ENCODE assay signal across 18 mouse cellular contexts in genomic region chr15:40124211-40124953, GRCm38 (mm10). TPM values are rescaled to one million over a fixed set of nuclear protein-coding genes. Genes with fewer than 3 reads are reported as not detected.
A peak's percentile ranks its signal among the peaks of the same experiment; 100 is the strongest.
DNase-seq lines count a peak whose midpoint lies in the region; ATAC-seq and TF ChIP-seq lines count a peak whose summit lies in the region.
"Had no signal": no experiment of that assay in that cellular context is flagged by ENCODE, and none has a peak within 500 bp of the region (broad histone marks: within the 10 kb centered on the region; RNA-seq: fewer than 3 reads in every experiment).

No protein-coding gene starts in this region.

- peak; percentile 24 to 44 for DNase-seq in heart, adult 2 months
- no peak for DNase-seq in heart, embryonic 10.5 days (ENCODE audit: low spot score)
- peak; percentile 23 for DNase-seq in brain, adult 2 months (ENCODE audit: low read depth, low spot score)
- DNase-seq in gastrocnemius, postnatal 14 days: peak; percentile 17
- DNase-seq in left cerebral cortex, postnatal 14 days (ENCODE audit: low spot score in 2 of 2): no peak
- DNase-seq: adrenal gland, postnatal 36 days; cerebellum, adult 2 months; kidney, postnatal 36 days had no signal

- WGBS in heart, adult 2 months: 47% methylated on average over 9 of the region's 9 CpGs
- WGBS in heart, embryonic 10.5 days: 66% methylated on average over 9 of the region's 9 CpGs
- 66% methylated on average over 9 of the region's 9 CpGs for WGBS in hindbrain, embryonic 13.5 days

- no peaks in the 10 kb centered on the region for H3K9me3 ChIP-seq in heart, embryonic 10.5 days
- H3K9me3 ChIP-seq in hindbrain, embryonic 13.5 days: no peaks in the 10 kb centered on the region
- H3K9me3 ChIP-seq: midbrain, embryonic 12.5 days had no signal

- peak; percentile 39; the same call in 1 of the 2 replicates for TF ChIP-seq EP300 in heart, adult 2 months (IDR thresholded peaks at IDR 0.05; ENCODE audit: insufficient read depth, low read depth, low read length)

- no peak overlapping the region for H3K27ac ChIP-seq in heart, adult 2 months
- no peak overlapping the region for H3K27ac ChIP-seq in heart, embryonic 10.5 days
- H3K27ac ChIP-seq in hindbrain, embryonic 13.5 days: 0 out of 2 replicates have a peak overlapping the region, but pooled peaks have one; percentile 40
- H3K27ac ChIP-seq: liver, embryonic 14.5 days; midbrain, embryonic 12.5 days had no signal

- no peaks in the 10 kb centered on the region for H3K79me2 ChIP-seq in heart, adult 2 months (replicated peaks; ENCODE audit: control insufficient read depth, insufficient read depth, low read length)

- H3K4me1 ChIP-seq in heart, adult 2 months (ENCODE audit: control insufficient read depth, insufficient read depth, low read length): no peaks in the 10 kb centered on the region
- peaks cover 5% of the 10 kb centered on the region for H3K4me1 ChIP-seq in heart, embryonic 10.5 days
- H3K4me1 ChIP-seq in hindbrain, embryonic 13.5 days (replicated peaks): 0 out of 2 replicates have a peak, but pooled peaks cover under 1% of the 10 kb centered on the region
- H3K4me1 ChIP-seq: midbrain, embryonic 12.5 days had no signal

- no peak for TF ChIP-seq POLR2A in heart, adult 2 months (IDR thresholded peaks at IDR 0.05; ENCODE audit: insufficient read depth, low read depth, low read length)

- no peak overlapping the region for H3K9ac ChIP-seq in heart, adult 2 months (ENCODE audit: low read depth, low read length)
- H3K9ac ChIP-seq in hindbrain, embryonic 13.5 days: no peak overlapping the region; the same call in 1 of the 2 replicates
- H3K9ac ChIP-seq: liver, embryonic 14.5 days; midbrain, embryonic 12.5 days had no signal

- no peak for ATAC-seq in hindbrain, embryonic 13.5 days (ENCODE audit: low FRiP score)
- no peak for ATAC-seq in activated CD4-positive, CD25-positive, alpha-beta regulatory T cell, adult 4 months
- ATAC-seq in monocyte, adult 5-6 weeks (replicated peaks; ENCODE audit: insufficient number of reproducible peaks, low FRiP score, low TSS enrichment, poor library complexity, severe bottlenecking): no peak
- ATAC-seq: forebrain, embryonic 16.5 days; Patski had no signal

- H3K4me2 ChIP-seq in hindbrain, embryonic 13.5 days: no peak overlapping the region
- H3K4me2 ChIP-seq: midbrain, embryonic 12.5 days had no signal

- intact Hi-C loops in heart, adult 2 months (cut with DNase I): no loop called here
- intact Hi-C loops in gastrocnemius, postnatal 14 days (cut with DNase I; ENCODE audit: low total_unique reads): no loop called here
- intact Hi-C loops in left cerebral cortex, postnatal 14 days (cut with DNase I): no loop called here

- H3K27me3 ChIP-seq in heart, adult 2 months (ENCODE audit: control insufficient read depth, insufficient read depth, low read length): peaks cover 2% of the 10 kb centered on the region; the same call in 1 of the 2 replicates
- H3K27me3 ChIP-seq in heart, embryonic 10.5 days (ENCODE audit: insufficient read depth, poor library complexity, severe bottlenecking): no peaks in the 10 kb centered on the region
- H3K27me3 ChIP-seq in hindbrain, embryonic 13.5 days: no peaks in the 10 kb centered on the region
- H3K27me3 ChIP-seq: midbrain, embryonic 12.5 days had no signal

- no peak overlapping the region for H3K4me3 ChIP-seq in heart, adult 2 months
- no peak overlapping the region for H3K4me3 ChIP-seq in heart, embryonic 10.5 days
- no peak overlapping the region for H3K4me3 ChIP-seq in hindbrain, embryonic 13.5 days
- H3K4me3 ChIP-seq: midbrain, embryonic 12.5 days had no signal

- TF ChIP-seq CTCF in heart, adult 2 months (IDR thresholded peaks at IDR 0.05): no peak

- no peaks in the 10 kb centered on the region for H3K36me3 ChIP-seq in heart, adult 2 months (ENCODE audit: control insufficient read depth, insufficient read depth, low read length)
- no peaks in the 10 kb centered on the region for H3K36me3 ChIP-seq in heart, embryonic 10.5 days
- H3K36me3 ChIP-seq in hindbrain, embryonic 13.5 days: no peaks in the 10 kb centered on the region
- H3K36me3 ChIP-seq: midbrain, embryonic 12.5 days had no signal

RNA-seq across cellular contexts. Expression of gene 9330182O14Rik, which starts 9.8 kb away (rescaled TPM):
- total RNA-seq in heart, adult 2 months (2021): not detected
- not detected in 2 replicates for polyA plus RNA-seq in heart, adult 2 months (2012; rRNA removed)
- not detected in 2 replicates for polyA plus RNA-seq in heart, embryonic 10.5 days (2016; fragmentation: Nextera tagmentation; extraction: Ambion mirVana)
- not detected for total RNA-seq in gastrocnemius, postnatal 14 days (2021)
- not detected in 2 replicates for polyA plus RNA-seq in hindbrain, embryonic 13.5 days (2015; fragmentation: Nextera tagmentation; extraction: Ambion mirVana)
- not detected for polyA plus RNA-seq in activated CD4-positive, CD25-positive, alpha-beta regulatory T cell, adult 4 months (2017; shearing (Covaris generic))
- total RNA-seq in monocyte, adult 5-6 weeks (2017): not detected in 3 replicates
- not detected for total RNA-seq in left cerebral cortex, postnatal 14 days (2021)
- polyA plus RNA-seq: cerebellum, adult 2 months; forebrain, embryonic 16.5 days; heart, embryonic 16.5 days; liver, embryonic 14.5 days; midbrain, embryonic 12.5 days; Patski; stomach, embryonic 14.5 days; urinary bladder, adult 2 months had no signal

Comparison
In these comparisons a context has a peak if more than half of its experiments do, and no peak if none do; other contexts are left out.
1. DNase-seq: peak in heart, adult 2 months (2 of 2), brain, adult 2 months (single experiment) and gastrocnemius, postnatal 14 days (single experiment); none in heart, embryonic 10.5 days (single experiment) and left cerebral cortex, postnatal 14 days (0 of 2).